Mouse (Mus musculus): ENCODE measurements around the gene Mgarp. TPM values are rescaled to one million over a fixed set of nuclear protein-coding genes. Genes with fewer than 3 reads are reported as not detected.

The Mgarp gene
- polyA plus RNA-seq, 1 experiment from 2014 or later, result 0.59 TPM

DNA sequence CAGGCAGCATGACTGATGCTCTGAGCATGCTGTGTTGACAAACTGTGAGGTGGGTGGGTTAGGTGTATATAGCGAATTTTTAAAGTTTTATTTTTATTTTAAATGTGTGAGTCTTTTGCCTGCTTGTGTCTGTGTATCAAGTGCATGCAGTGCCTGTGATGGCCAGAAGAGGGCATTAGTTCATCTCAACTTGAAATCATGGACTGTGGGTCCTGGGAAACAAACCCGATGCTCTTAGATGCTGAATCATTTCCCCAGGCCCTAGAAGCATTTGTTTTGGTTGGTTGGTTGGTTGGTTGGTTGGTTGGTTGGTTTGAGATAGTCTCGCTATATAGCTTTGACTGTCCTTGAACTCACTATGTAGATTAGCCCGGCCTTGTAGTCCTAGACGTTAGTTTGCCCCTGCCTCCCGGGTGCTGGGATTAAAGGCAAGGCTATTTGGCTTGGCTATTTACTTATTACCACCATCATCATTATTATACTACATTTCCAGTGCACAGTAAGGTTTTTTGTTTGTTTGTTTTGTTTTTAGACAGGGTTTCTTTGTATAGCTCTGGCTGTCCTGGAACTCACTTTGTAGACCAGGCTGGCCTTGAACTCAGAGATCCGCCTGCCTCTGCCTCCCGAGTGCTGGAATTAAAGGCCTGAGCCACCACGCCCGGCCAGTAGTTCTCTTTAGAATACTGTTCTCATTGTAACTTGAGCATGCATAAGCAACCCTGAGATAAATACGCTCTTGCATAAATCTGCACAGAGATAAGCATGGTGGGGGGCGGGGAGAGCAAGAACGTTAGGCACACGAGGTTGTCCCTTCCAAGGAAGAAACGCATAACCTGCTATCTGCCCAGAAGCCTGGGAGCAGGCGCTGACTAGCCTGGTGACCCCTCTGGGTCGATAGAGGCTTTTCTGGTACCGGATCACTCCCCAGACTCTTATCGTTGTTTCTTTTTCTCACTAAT lies 21.0 kb downstream of the Mgarp start:
- no peaks in the 10 kb centered on the region for H3K27me3 ChIP-seq (replicated peaks; ENCODE audit: control insufficient read depth, insufficient read depth, low read length)
- TF ChIP-seq CTCF (IDR thresholded peaks at IDR 0.05; ENCODE audit: low read depth), result peak; percentile 71
- WGBS, result 76% methylated on average over 19 of the region's 19 CpGs

GRCm38 (mm10) chr3:51373544-51373943 lies 23.0 kb downstream of the Mgarp start:
- TF ChIP-seq CTCF (IDR thresholded peaks at IDR 0.05; ENCODE audit: low read depth), result peak; percentile 37
- Histone ChIP-seq H3K4me1 (replicated peaks; ENCODE audit: control insufficient read depth, insufficient read depth, low read length) (no peaks in the 10 kb centered on the region), H3K27me3 (replicated peaks; ENCODE audit: control insufficient read depth, insufficient read depth, low read length) (no peaks in the 10 kb centered on the region), H3K4me2 (replicated peaks; ENCODE audit: low read depth) (no peak overlapping the region), H3K9ac (ENCODE audit: low read depth, low read length) (no peak overlapping the region), H3K9me3 (ENCODE audit: control insufficient read depth) (no peaks in the 10 kb centered on the region), H3K4me3 (ENCODE audit: low read depth, low read length) (no peak overlapping the region), H3K27ac (ENCODE audit: low read depth, low read length) (no peak overlapping the region), H3K36me3 (ENCODE audit: control insufficient read depth, insufficient read depth) (no peaks in the 10 kb centered on the region)
- no peak for ATAC-seq
- WGBS, result 64% methylated on average over 5 of the region's 5 CpGs

More for the DNA sequence above, 21.0 kb downstream of the Mgarp start:
- no peaks in the 10 kb centered on the region for H3K9me3 ChIP-seq (ENCODE audit: control insufficient read depth)
- H3K9ac ChIP-seq (ENCODE audit: low read depth, low read length), result no peak overlapping the region
- H3K36me3 ChIP-seq (ENCODE audit: control insufficient read depth, insufficient read depth), result no peaks in the 10 kb centered on the region
- no peak overlapping the region for H3K4me2 ChIP-seq (replicated peaks; ENCODE audit: low read depth)
- no peak for ATAC-seq
- H3K27ac ChIP-seq (ENCODE audit: low read depth, low read length), result no peak overlapping the region
- no peaks in the 10 kb centered on the region for H3K4me1 ChIP-seq (replicated peaks; ENCODE audit: control insufficient read depth, insufficient read depth, low read length)
- no peak overlapping the region for H3K4me3 ChIP-seq (ENCODE audit: low read depth, low read length)

- H3K4me3 ChIP-seq (ENCODE audit: low read depth, low read length), result no peak overlapping the region
- no peak for ATAC-seq
- H3K27me3 ChIP-seq (replicated peaks; ENCODE audit: control insufficient read depth, insufficient read depth, low read length), result no peaks in the 10 kb centered on the region
- no peaks in the 10 kb centered on the region for H3K9me3 ChIP-seq (ENCODE audit: control insufficient read depth)
- H3K4me1 ChIP-seq (replicated peaks; ENCODE audit: control insufficient read depth, insufficient read depth, low read length), result no peaks in the 10 kb centered on the region
- H3K9ac ChIP-seq (ENCODE audit: low read depth, low read length), result no peak overlapping the region
- 35% methylated on average over 5 of the region's 5 CpGs for WGBS
- H3K36me3 ChIP-seq (ENCODE audit: control insufficient read depth, insufficient read depth), result no peaks in the 10 kb centered on the region
- no peak for TF ChIP-seq CTCF (IDR thresholded peaks at IDR 0.05; ENCODE audit: low read depth)
- no peak overlapping the region for H3K4me2 ChIP-seq (replicated peaks; ENCODE audit: low read depth)
- no peak overlapping the region for H3K27ac ChIP-seq (ENCODE audit: low read depth, low read length)
Observed at GRCm38 (mm10) chr3:51372883-51373282, 23.7 kb downstream of the Mgarp start.

- H3K27ac ChIP-seq (ENCODE audit: low read depth, low read length), result no peak overlapping the region
- H3K9me3 ChIP-seq (ENCODE audit: control insufficient read depth), result no peaks in the 10 kb centered on the region
- H3K4me3 ChIP-seq (ENCODE audit: low read depth, low read length), result no peak overlapping the region
- no peak overlapping the region for H3K4me2 ChIP-seq (replicated peaks; ENCODE audit: low read depth)
- no peak overlapping the region for H3K9ac ChIP-seq (ENCODE audit: low read depth, low read length)
- H3K27me3 ChIP-seq (replicated peaks; ENCODE audit: control insufficient read depth, insufficient read depth, low read length), result no peaks in the 10 kb centered on the region
- TF ChIP-seq CTCF (IDR thresholded peaks at IDR 0.05; ENCODE audit: low read depth), result no peak
- no peaks in the 10 kb centered on the region for H3K4me1 ChIP-seq (replicated peaks; ENCODE audit: control insufficient read depth, insufficient read depth, low read length)
- ATAC-seq, result no peak
- 70% methylated on average over 2 of the region's 2 CpGs for WGBS
- H3K36me3 ChIP-seq (ENCODE audit: control insufficient read depth, insufficient read depth), result no peaks in the 10 kb centered on the region
Observed at GRCm38 (mm10) chr3:51371826-51372225, 24.7 kb downstream of the Mgarp start.

- TF ChIP-seq CTCF (IDR thresholded peaks at IDR 0.05; ENCODE audit: low read depth), result no peak
- no peak overlapping the region for H3K27ac ChIP-seq (ENCODE audit: low read depth, low read length)
- no peaks in the 10 kb centered on the region for H3K27me3 ChIP-seq (replicated peaks; ENCODE audit: control insufficient read depth, insufficient read depth, low read length)
- H3K9ac ChIP-seq (ENCODE audit: low read depth, low read length), result no peak overlapping the region
- H3K36me3 ChIP-seq (ENCODE audit: control insufficient read depth, insufficient read depth), result no peaks in the 10 kb centered on the region
- no peak overlapping the region for H3K4me2 ChIP-seq (replicated peaks; ENCODE audit: low read depth)
- no peaks in the 10 kb centered on the region for H3K4me1 ChIP-seq (replicated peaks; ENCODE audit: control insufficient read depth, insufficient read depth, low read length)
- 83% methylated on average over 4 of the region's 4 CpGs for WGBS
- no peak overlapping the region for H3K4me3 ChIP-seq (ENCODE audit: low read depth, low read length)
- no peak for ATAC-seq
- no peaks in the 10 kb centered on the region for H3K9me3 ChIP-seq (ENCODE audit: control insufficient read depth)
Observed at GRCm38 (mm10) chr3:51368011-51368410, 28.5 kb downstream of the Mgarp start.

DNA sequence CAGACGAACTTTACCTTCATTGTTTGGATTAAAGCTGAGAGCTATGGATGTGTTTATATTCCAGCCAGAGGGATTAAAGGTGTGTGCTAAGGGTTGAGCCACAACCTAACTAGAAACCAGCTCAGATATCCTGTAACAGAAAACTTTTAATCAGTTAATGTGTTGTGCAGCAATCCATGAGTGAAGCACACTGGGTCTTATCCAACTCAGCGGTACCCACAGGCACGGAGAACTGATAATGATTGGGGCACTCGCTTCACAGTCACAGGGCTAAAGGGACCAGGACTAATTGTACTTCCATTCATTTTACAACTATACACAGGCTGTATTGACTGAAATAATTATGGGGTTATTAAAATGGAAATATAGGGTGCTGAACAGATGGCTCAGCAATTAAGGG lies 29.6 kb downstream of the Mgarp start:
- Histone ChIP-seq H3K9ac (ENCODE audit: low read depth, low read length) (no peak overlapping the region), H3K4me1 (replicated peaks; ENCODE audit: control insufficient read depth, insufficient read depth, low read length) (no peaks in the 10 kb centered on the region), H3K27me3 (replicated peaks; ENCODE audit: control insufficient read depth, insufficient read depth, low read length) (no peaks in the 10 kb centered on the region), H3K4me3 (ENCODE audit: low read depth, low read length) (no peak overlapping the region), H3K27ac (ENCODE audit: low read depth, low read length) (no peak overlapping the region), H3K9me3 (ENCODE audit: control insufficient read depth) (no peaks in the 10 kb centered on the region), H3K4me2 (replicated peaks; ENCODE audit: low read depth) (no peak overlapping the region), H3K36me3 (ENCODE audit: control insufficient read depth, insufficient read depth) (no peaks in the 10 kb centered on the region)
- 51% methylated on average over 4 of the region's 4 CpGs for WGBS
- TF ChIP-seq CTCF (IDR thresholded peaks at IDR 0.05; ENCODE audit: low read depth), result no peak
- no peak for ATAC-seq
